Mouse (Mus musculus) brain, embryonic 14.5 days (tissue): ENCODE data around the gene Fam189b.

Source experiments
- CTCF ChIP-seq: fragments of 200-500 bp; IDR thresholded peaks from 2 replicates; pipeline ENCODE4 v1.5.1; 2012; ENCODE audit warnings: inconsistent platforms, mild to moderate bottlenecking, moderate library complexity, borderline replicate concordance; ENCODE audit not compliant: insufficient read depth, insufficient read length; ENCODE audit errors: extremely low read depth
- POLR2A ChIP-seq: fragments of 200-500 bp; IDR thresholded peaks from 2 replicates; pipeline ENCODE4 v1.6.1; 2012; ENCODE audit warnings: mild to moderate bottlenecking, inconsistent platforms, borderline replicate concordance; ENCODE audit not compliant: poor library complexity, insufficient read depth, insufficient read length, severe bottlenecking; ENCODE audit errors: extremely low read depth

- TF ChIP-seq POLR2A = no peak
- TF ChIP-seq CTCF = no peak
Measured at GRCm38 (mm10) chr3:89232614-89233013, 49.7 kb downstream of the Fam189b start.
